17 mouse cellular contexts compared by ENCODE assay signal in the genomic region with DNA sequence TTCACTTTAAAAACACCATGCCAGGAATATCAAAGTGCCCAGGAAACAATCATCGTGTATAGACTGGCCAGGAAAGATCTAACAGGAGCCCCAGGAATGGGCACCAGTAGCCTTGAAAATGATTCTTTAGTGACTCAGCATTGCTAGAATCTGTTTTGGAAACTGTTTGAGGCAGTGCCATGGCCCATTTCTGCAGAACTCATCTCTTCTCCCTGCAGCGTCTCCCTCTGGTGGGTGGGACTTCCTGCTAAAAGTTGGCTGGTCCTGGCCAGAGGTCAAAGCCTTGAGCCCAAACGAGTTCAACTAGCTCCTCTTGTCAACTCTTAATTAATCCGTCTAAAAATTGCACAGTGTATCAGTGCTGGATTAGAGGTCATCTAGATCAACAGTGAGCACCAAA.
DNase-seq lines count a peak whose midpoint lies in the region.
"Had no signal": no experiment of that assay in that cellular context is flagged by ENCODE, and none has a peak within 500 bp of the region (broad histone marks: within the 10 kb centered on the region; RNA-seq: fewer than 3 reads in every experiment).

No protein-coding gene starts in this region.

- DNase-seq in adrenal gland, adult (ENCODE audit: inconsistent age in 2 of 2, low spot score in 1 of 2), result peak; percentile 58 to 89
- no peak for DNase-seq in adrenal gland, postnatal 4 days (ENCODE audit: low spot score in 2 of 2)
- peak; percentile 10 for DNase-seq in gastrocnemius, postnatal 14 days
- DNase-seq in gastrocnemius, postnatal 36 days, result no peak
- peak; percentile 37 for DNase-seq in adrenal gland, postnatal 10 days
- peak; percentile 67 to 70 for DNase-seq in adrenal gland, postnatal 36 days
- DNase-seq in urinary bladder, postnatal 36 days (ENCODE audit: low spot score in 2 of 2), result no peak
- DNase-seq in cerebellum, postnatal 36 days, result no peak
- DNase-seq: B cell, adult 2 months; cerebellum, adult 18-20 months; cerebellum, adult 9-11 months; embryo, embryonic 11 days; heart, adult 2 months; heart, postnatal 14 days; heart, postnatal 4 days; kidney, adult 18-20 months; kidney, adult 9 months had no signal

- intact Hi-C loops in gastrocnemius, postnatal 14 days (cut with DNase I; ENCODE audit: low total_unique reads), result no loop called here
- intact Hi-C loops in gastrocnemius, postnatal 36 days (cut with DNase I), result no loop called here

Comparison
In these comparisons a context has a peak if more than half of its experiments do, and no peak if none do; other contexts are left out.
1. DNase-seq: peak in adrenal gland, adult (2 of 2), gastrocnemius, postnatal 14 days (single experiment), adrenal gland, postnatal 10 days (single experiment) and adrenal gland, postnatal 36 days (2 of 2); none in adrenal gland, postnatal 4 days (0 of 2), gastrocnemius, postnatal 36 days (0 of 2), urinary bladder, postnatal 36 days (0 of 2) and cerebellum, postnatal 36 days (0 of 2).